Mouse (Mus musculus) thymus, adult 2 months (tissue): Measurements from ENCODE around the gene Ulk2. TPM values are rescaled to one million over a fixed set of nuclear protein-coding genes. Genes with fewer than 3 reads are reported as not detected.
"Not testable (repeated sequence)": the region's sequence is repeated elsewhere in the genome, so short reads cannot be mapped to it uniquely, and the experiment has no call there.

ENCODE experiments used
- DNase-seq: peaks from one replicate; pipeline ENCODE4 v3.0.0; 2021
- H3K27ac ChIP-seq: fragments of 200-500 bp; 2 replicates; pipeline ENCODE4 v1.5.1; 2012; ENCODE audit warnings: low read length, control low read depth; ENCODE audit not compliant: control insufficient read depth, insufficient read depth
- H3K27me3 ChIP-seq: fragments of 200-500 bp; 2 replicates; pipeline ENCODE4 v1.6.1; 2012; ENCODE audit warnings: mild to moderate bottlenecking, low read length, moderate library complexity, mixed read lengths; ENCODE audit not compliant: control insufficient read depth, insufficient read depth
- H3K36me3 ChIP-seq: fragments of 200-500 bp; 2 replicates; pipeline ENCODE4 v1.6.1; 2012; ENCODE audit warnings: mild to moderate bottlenecking, low read length, moderate library complexity; ENCODE audit not compliant: control insufficient read depth, insufficient read depth
- H3K4me1 ChIP-seq: fragments of 200-500 bp; replicated peaks from 2 replicates; pipeline ENCODE4 v1.6.1; 2012; ENCODE audit warnings: low read length; ENCODE audit not compliant: control insufficient read depth, insufficient read depth
- H3K4me3 ChIP-seq: fragments of 200-500 bp; 2 replicates; pipeline ENCODE4 v1.5.1; 2012; ENCODE audit warnings: mild to moderate bottlenecking, low read length, control low read depth, moderate library complexity; ENCODE audit not compliant: control insufficient read depth, insufficient read depth
- CTCF ChIP-seq: fragments of 200-500 bp; IDR thresholded peaks from 2 replicates; pipeline ENCODE4 v1.5.1; 2012; ENCODE audit warnings: mild to moderate bottlenecking, control low read depth, low read length, moderate library complexity, borderline replicate concordance; ENCODE audit not compliant: control insufficient read depth, poor library complexity, insufficient read depth; ENCODE audit errors: extremely low read depth
- POLR2A ChIP-seq: fragments of 200-500 bp; IDR thresholded peaks from 2 replicates; pipeline ENCODE4 v1.6.1; 2012; ENCODE audit warnings: mild to moderate bottlenecking, low read length, control low read depth, moderate library complexity; ENCODE audit not compliant: control insufficient read depth, poor library complexity, insufficient read depth; ENCODE audit errors: extremely low read depth
- WGBS: fragments of 180-500 bp; shearing (Covaris S2); methylation state at CpG from one replicate; pipeline ENCODE4 v1.1.7; 2018; 5-methylcytosine and 5-hydroxymethylcytosine counted together
- polyA plus RNA-seq: library from polyadenylated mRNA; depleted of rRNA; stranded (reverse); fragments of >200 nt; gene quantifications from 2 replicates; pipeline ENCODE4 v1.2.3, GENCODE M21; 2012

Gene Ulk2
- polyA plus RNA-seq, 1 experiment = 57.3 TPM

DNA sequence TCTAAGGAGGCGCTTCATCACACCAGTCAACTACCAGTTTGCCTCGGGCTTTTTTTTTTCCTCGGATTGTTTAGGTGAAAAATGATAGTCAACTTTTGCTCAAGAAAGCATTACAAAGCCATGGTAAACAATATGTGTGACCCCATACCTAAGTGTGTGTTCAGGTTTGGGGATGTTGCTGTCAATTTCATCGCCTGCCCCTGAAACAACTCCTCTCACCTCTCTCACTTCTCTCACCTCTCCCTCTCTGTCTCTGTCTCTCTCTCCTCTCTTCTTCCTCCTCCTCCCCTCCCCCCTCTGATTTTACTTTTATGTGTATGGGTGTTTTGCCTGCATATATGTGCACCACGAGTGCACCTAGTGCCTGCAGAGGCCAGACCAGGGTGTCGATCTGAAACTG lies 666 bp upstream of the Ulk2 start:
- DNase-seq = peak; percentile 3
- peak overlapping the region; percentile 17; the same call in 1 of the 2 replicates for H3K27ac ChIP-seq
- H3K4me3 ChIP-seq = peak overlapping the region; percentile 75
- 37% methylated on average over 6 of the region's 6 CpGs for WGBS
- no peaks in the 10 kb centered on the region for H3K27me3 ChIP-seq
- H3K4me1 ChIP-seq = 0 out of 2 replicates have a peak, but pooled peaks cover 2% of the 10 kb centered on the region
- TF ChIP-seq POLR2A = no peak
- no peak for TF ChIP-seq CTCF
- no peaks in the 10 kb centered on the region for H3K36me3 ChIP-seq

DNA sequence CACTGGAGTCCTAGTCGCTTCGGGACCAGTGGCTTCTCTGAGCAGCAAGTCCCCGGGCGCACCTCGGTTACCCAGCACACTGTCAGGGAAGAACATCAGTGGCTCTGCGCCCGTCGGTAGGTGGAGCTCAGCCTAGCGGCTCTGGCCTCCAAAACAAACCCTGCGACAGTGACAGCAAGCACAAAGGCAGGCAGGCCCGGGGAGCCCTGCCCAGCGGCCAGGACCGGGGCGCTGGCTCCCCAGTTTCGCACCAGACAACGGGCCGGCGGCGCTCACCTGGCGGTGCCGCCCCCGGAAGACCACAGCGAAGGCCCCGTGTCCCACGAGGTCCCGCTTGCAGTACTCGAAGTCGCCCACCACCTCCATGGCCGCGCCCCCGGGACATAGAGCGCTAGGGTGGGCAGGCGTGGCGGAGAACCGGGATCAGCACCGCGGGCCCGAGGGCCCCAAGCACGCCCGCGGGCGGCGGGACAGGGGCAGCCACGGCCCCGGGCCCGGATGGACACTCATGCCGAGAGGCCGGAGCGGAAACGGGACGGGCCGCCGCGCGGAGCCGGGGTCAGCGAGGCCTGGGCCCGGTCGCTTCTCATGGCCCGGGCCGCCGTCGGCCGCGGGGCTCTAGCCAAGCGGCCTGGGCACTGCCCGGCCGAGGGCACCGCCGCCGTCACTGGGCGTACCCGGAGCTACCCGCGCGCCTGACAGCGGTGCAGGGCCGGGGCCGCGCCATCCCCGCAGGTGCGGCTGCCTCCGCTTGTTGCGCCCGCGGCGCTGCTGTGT lies 474 bp downstream of the Ulk2 start:
- peak; percentile 82 for DNase-seq
- peak overlapping the region; percentile 54 for H3K27ac ChIP-seq

DNA sequence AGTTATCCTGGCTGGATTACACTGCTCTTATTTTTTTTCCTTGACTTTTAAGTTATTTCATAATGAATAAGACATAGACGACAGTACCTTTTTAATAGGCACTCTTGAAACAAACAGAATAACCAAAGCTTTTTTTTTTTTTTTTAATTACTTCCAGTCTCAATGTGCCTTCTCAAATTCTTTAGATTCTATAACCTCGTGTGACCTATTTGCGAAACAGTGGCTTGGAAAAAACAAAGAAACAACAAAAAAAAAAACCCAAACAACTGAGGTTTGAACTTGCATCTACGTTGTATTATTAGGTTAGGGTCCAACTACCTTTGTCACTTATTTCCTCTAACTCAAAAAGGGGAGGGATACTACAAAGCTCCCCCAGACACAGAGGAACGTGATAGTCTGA lies 1.2 kb downstream of the Ulk2 start:
- DNase-seq = no peak
- TF ChIP-seq POLR2A (no peak), CTCF (no peak)
- H3K27me3 ChIP-seq = no peaks in the 10 kb centered on the region
- H3K4me1 ChIP-seq = 0 out of 2 replicates have a peak, but pooled peaks cover 2% of the 10 kb centered on the region
- no peaks in the 10 kb centered on the region for H3K36me3 ChIP-seq
- no peak overlapping the region for H3K27ac ChIP-seq
- 18% methylated on average over 5 of the region's 5 CpGs for WGBS
- peak overlapping the region; percentile 75 for H3K4me3 ChIP-seq

More for the DNA sequence above, 474 bp downstream of the Ulk2 start:
- Histone ChIP-seq H3K36me3 (no peaks in the 10 kb centered on the region), H3K4me1 (0 out of 2 replicates have a peak, but pooled peaks cover 2% of the 10 kb centered on the region), H3K27me3 (no peaks in the 10 kb centered on the region), H3K4me3 (peak overlapping the region; percentile 75)
- peak; percentile 68 for TF ChIP-seq POLR2A
- TF ChIP-seq CTCF = peak; percentile 25; the same call in 1 of the 2 replicates
- WGBS = under 1% methylated on average over 87 of the region's 87 CpGs

GRCm38 (mm10) chr11:61852916-61853315 lies 2.0 kb downstream of the Ulk2 start:
- TF ChIP-seq CTCF = no peak
- TF ChIP-seq POLR2A = no peak
- no peaks in the 10 kb centered on the region for H3K36me3 ChIP-seq
- H3K4me1 ChIP-seq = 0 out of 2 replicates have a peak, but pooled peaks cover 2% of the 10 kb centered on the region
- H3K27me3 ChIP-seq = no peaks in the 10 kb centered on the region
- no peak overlapping the region for H3K4me3 ChIP-seq
- no peak overlapping the region for H3K27ac ChIP-seq
- no peak for DNase-seq

GRCm38 (mm10) chr11:61851195-61851594 lies 3.7 kb downstream of the Ulk2 start:
- peak; percentile 20 for DNase-seq
- Histone ChIP-seq H3K27me3 (no peaks in the 10 kb centered on the region), H3K4me3 (no peak overlapping the region), H3K4me1 (0 out of 2 replicates have a peak, but pooled peaks cover 2% of the 10 kb centered on the region), H3K36me3 (no peaks in the 10 kb centered on the region), H3K27ac (no peak overlapping the region)
- WGBS = 45% methylated on average over 3 of the region's 3 CpGs
- TF ChIP-seq POLR2A (no peak), CTCF (no peak)

- H3K27ac ChIP-seq, H3K27me3 ChIP-seq, H3K4me1 ChIP-seq, H3K36me3 ChIP-seq, H3K4me3 ChIP-seq: not testable (repeated sequence)
- WGBS = 94% methylated on average over 3 of the region's 3 CpGs
- DNase-seq = peak; percentile 10
Measured at GRCm38 (mm10) chr11:61840663-61841062, 14.2 kb downstream of the Ulk2 start.

DNA sequence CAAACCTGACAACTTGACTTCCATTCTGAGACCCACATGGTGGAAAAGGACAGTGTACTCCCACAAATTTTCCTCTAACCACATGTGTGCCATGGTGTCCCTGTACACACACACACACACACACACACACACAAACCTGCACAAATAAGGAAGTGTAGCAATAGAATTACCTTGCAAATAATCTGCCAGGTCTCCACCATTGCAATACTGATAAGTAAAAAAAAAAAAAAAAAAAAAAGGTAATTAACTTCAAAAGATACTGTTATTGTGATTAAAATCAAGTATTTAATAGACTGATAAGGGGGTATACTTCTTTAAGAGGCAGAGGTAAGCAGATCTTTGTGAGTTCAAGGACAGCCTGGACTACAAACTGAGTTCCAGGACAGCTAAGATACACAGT lies 14.9 kb downstream of the Ulk2 start:
- Histone ChIP-seq H3K36me3 (no peaks in the 10 kb centered on the region), H3K4me1 (peaks cover 5% of the 10 kb centered on the region), H3K4me3 (no peak overlapping the region), H3K27ac (no peak overlapping the region), H3K27me3 (no peaks in the 10 kb centered on the region)
- DNase-seq = no peak
- TF ChIP-seq POLR2A (no peak), CTCF (no peak)
